ENCODE assay signal across 20 mouse cellular contexts in genomic region chr7:129355561-129355960, GRCm38 (mm10).
"Had no signal": no experiment of that assay in that cellular context is flagged by ENCODE, and none has a peak within 500 bp of the region (broad histone marks: within the 10 kb centered on the region; RNA-seq: fewer than 3 reads in every experiment).

No protein-coding gene starts in this region.

- H3K27ac ChIP-seq: lung, embryonic 15.5 days; midbrain, embryonic 10.5 days; midbrain, embryonic 12.5 days; neural tube, embryonic 13.5 days; neural tube, embryonic 15.5 days had no signal

- ATAC-seq: liver, postnatal 0 days; lung, postnatal 0 days; midbrain, embryonic 16.5 days had no signal

- H3K27me3 ChIP-seq: lung, embryonic 15.5 days; midbrain, embryonic 12.5 days; neural tube, embryonic 13.5 days; neural tube, embryonic 15.5 days had no signal

- H3K4me3 ChIP-seq: lung, embryonic 15.5 days; midbrain, embryonic 10.5 days; midbrain, embryonic 12.5 days; myocyte; neural tube, embryonic 13.5 days; neural tube, embryonic 15.5 days had no signal

- H3K9me3 ChIP-seq: lung, embryonic 15.5 days; midbrain, embryonic 10.5 days; midbrain, embryonic 12.5 days; neural tube, embryonic 13.5 days; neural tube, embryonic 15.5 days had no signal

- H3K4me1 ChIP-seq: lung, embryonic 15.5 days; midbrain, embryonic 12.5 days; neural tube, embryonic 13.5 days; neural tube, embryonic 15.5 days had no signal

- H3K36me3 ChIP-seq: lung, embryonic 15.5 days; midbrain, embryonic 10.5 days; midbrain, embryonic 12.5 days; neural tube, embryonic 13.5 days; neural tube, embryonic 15.5 days had no signal

- H3K9ac ChIP-seq: liver, postnatal 0 days; lung, embryonic 15.5 days; midbrain, embryonic 12.5 days; neural tube, embryonic 13.5 days; neural tube, embryonic 15.5 days had no signal

- H3K4me2 ChIP-seq: lung, embryonic 15.5 days; midbrain, embryonic 12.5 days; neural tube, embryonic 13.5 days; neural tube, embryonic 15.5 days had no signal

- DNase-seq: liver, postnatal 0 days; lung, adult 2 months; lung, postnatal 14 days; lung, postnatal 36 days; midbrain, embryonic 14.5 days; retina, postnatal 1 day; right cerebral cortex, adult 18-20 months; right cerebral cortex, postnatal 14 days; spleen, adult 18-20 months; thymus, adult 18-20 months; thymus, postnatal 14 days; thymus, postnatal 36 days had no signal
